Mouse (Mus musculus) embryonic facial prominence, embryonic 11.5 days (tissue): Measurements from ENCODE around the gene Rgs21. TPM values are rescaled to one million over a fixed set of nuclear protein-coding genes. Genes with fewer than 3 reads are reported as not detected.

Experiments
- ATAC-seq: fragments of 200-750 bp; cut with Nextera tagmentation; replicated peaks from 2 replicates; pipeline ENCODE4 v1.8.0; 2017; ENCODE audit warnings: low read depth; ENCODE audit not compliant: insufficient number of reproducible peaks, low FRiP score, low TSS enrichment
- DNase-seq: peaks from one replicate; pipeline ENCODE4 v3.0.0-alpha.2; 2015; ENCODE audit warnings: low spot score
- H3K27ac ChIP-seq: fragments of 300-500 bp; sonication (generic); replicated peaks from 2 replicates; pipeline ENCODE4 v1.5.1; 2014; ENCODE audit warnings: mild to moderate bottlenecking, low read depth, low read length, control low read depth
- H3K27me3 ChIP-seq: fragments of 300-500 bp; sonication (generic); 2 replicates; pipeline ENCODE4 v1.6.1; 2014; ENCODE audit warnings: mild to moderate bottlenecking, low read length, moderate library complexity, mixed read lengths; ENCODE audit not compliant: control insufficient read depth, insufficient read depth
- H3K36me3 ChIP-seq: fragments of 300-500 bp; sonication (generic); replicated peaks from 2 replicates; pipeline ENCODE4 v1.6.1; 2014; ENCODE audit warnings: low read depth, mild to moderate bottlenecking, low read length, moderate library complexity, mixed read lengths; ENCODE audit not compliant: control insufficient read depth, insufficient read depth
- H3K4me1 ChIP-seq: fragments of 300-500 bp; sonication (generic); 2 replicates; pipeline ENCODE4 v1.6.1; 2014; ENCODE audit warnings: low read length, mixed read lengths; ENCODE audit not compliant: control insufficient read depth, insufficient read depth
- H3K4me2 ChIP-seq: fragments of 300-500 bp; sonication (generic); 2 replicates; pipeline ENCODE4 v1.6.1; 2014; ENCODE audit warnings: low read depth, mild to moderate bottlenecking, control low read depth, low read length, moderate library complexity
- H3K4me3 ChIP-seq: fragments of 300-500 bp; sonication (generic); 2 replicates; pipeline ENCODE4 v1.5.1; 2014; ENCODE audit warnings: low read depth, low read length, control low read depth
- H3K9ac ChIP-seq: fragments of 300-500 bp; sonication (generic); replicated peaks from 2 replicates; pipeline ENCODE4 v1.6.1; 2014; ENCODE audit warnings: mild to moderate bottlenecking, control low read depth, low read length
- H3K9me3 ChIP-seq: fragments of 300-500 bp; sonication (generic); replicated peaks from 2 replicates; pipeline ENCODE4 v1.6.1; 2016; ENCODE audit warnings: mild to moderate bottlenecking, low read length, inconsistent platforms, mixed read lengths; ENCODE audit not compliant: control insufficient read depth
- WGBS: fragments of 180-500 bp; shearing (Covaris S2); extraction: QIAGEN DNeasy Blood & Tissue Kit; methylation state at CpG from one replicate; pipeline ENCODE4 v1.1.7; 2014; 5-methylcytosine and 5-hydroxymethylcytosine counted together
- polyA plus RNA-seq: library from polyadenylated mRNA; unstranded; fragments of >200 nt; fragmentation: Nextera tagmentation; extraction: Ambion mirVana; gene quantifications from 2 replicates; pipeline ENCODE4 v1.2.1, GENCODE M21; 2014

Gene Rgs21
- polyA plus RNA-seq, 1 experiment from 2014 or later: not detected

GRCm38 (mm10) chr1:144488223-144488835, 79.1 kb downstream of the Rgs21 start:
- WGBS: 80% methylated on average over 5 of the region's 5 CpGs
- Histone ChIP-seq H3K27ac (no peak overlapping the region), H3K9ac (no peak overlapping the region), H3K4me2 (no peak overlapping the region), H3K4me1 (no peaks in the 10 kb centered on the region), H3K27me3 (no peaks in the 10 kb centered on the region), H3K36me3 (no peaks in the 10 kb centered on the region), H3K9me3 (no peaks in the 10 kb centered on the region), H3K4me3 (no peak overlapping the region)
- ATAC-seq (no peak), DNase-seq (no peak)

Other genes starting within 250 kb of the Rgs21 start
- gene Rgs18, start 207.8 kb upstream of the Rgs21 start, polyA plus RNA-seq: 2.0 and 3.0 TPM in 2 replicates